Mouse (Mus musculus) limb, embryonic 11.5 days (tissue): ENCODE data around the gene Kcnab2. TPM values are rescaled to one million over a fixed set of nuclear protein-coding genes. Genes with fewer than 3 reads are reported as not detected.

Experiments
- ATAC-seq: fragments of 200-750 bp; cut with Nextera tagmentation; 2 replicates; pipeline ENCODE4 v1.8.0; 2017; ENCODE audit warnings: low read depth; ENCODE audit not compliant: insufficient number of reproducible peaks, low FRiP score, low TSS enrichment
- DNase-seq: peaks from one replicate; pipeline ENCODE4 v3.0.0-alpha.2; 2015; ENCODE audit warnings: low spot score
- H3K27ac ChIP-seq: fragments of 300-500 bp; sonication (generic); replicated peaks from 2 replicates; pipeline ENCODE4 v1.5.1; 2014; ENCODE audit warnings: low read depth, mild to moderate bottlenecking, low read length
- H3K27me3 ChIP-seq: fragments of 300-500 bp; sonication (generic); 2 replicates; pipeline ENCODE4 v1.6.1; 2014; ENCODE audit warnings: mild to moderate bottlenecking, low read length, mixed read lengths; ENCODE audit not compliant: control insufficient read depth, insufficient read depth
- H3K36me3 ChIP-seq: fragments of 300-500 bp; sonication (generic); 2 replicates; pipeline ENCODE4 v1.6.1; 2014; ENCODE audit warnings: mild to moderate bottlenecking, low read length, moderate library complexity, mixed read lengths; ENCODE audit not compliant: control insufficient read depth, insufficient read depth
- H3K4me1 ChIP-seq: fragments of 300-500 bp; sonication (generic); 2 replicates; pipeline ENCODE4 v1.6.1; 2014; ENCODE audit warnings: low read length, mixed read lengths; ENCODE audit not compliant: control insufficient read depth, insufficient read depth
- H3K4me2 ChIP-seq: fragments of 300-500 bp; sonication (generic); 2 replicates; pipeline ENCODE4 v1.6.1; 2014; ENCODE audit warnings: low read depth, mild to moderate bottlenecking, moderate library complexity; ENCODE audit not compliant: severe bottlenecking
- H3K4me3 ChIP-seq: fragments of 300-500 bp; sonication (generic); 2 replicates; pipeline ENCODE4 v1.5.1; 2014; ENCODE audit warnings: low read depth, low read length
- H3K9ac ChIP-seq: fragments of 300-500 bp; sonication (generic); 2 replicates; pipeline ENCODE4 v1.6.1; 2014; ENCODE audit warnings: mild to moderate bottlenecking, low read length
- H3K9me3 ChIP-seq: fragments of 300-500 bp; sonication (generic); 2 replicates; pipeline ENCODE4 v1.6.1; 2016; ENCODE audit warnings: low read length; ENCODE audit not compliant: control insufficient read depth
- WGBS: fragments of 180-500 bp; shearing (Covaris S2); extraction: QIAGEN DNeasy Blood & Tissue Kit; methylation state at CpG from one replicate; pipeline ENCODE4 v1.1.7; 2014; 5-methylcytosine and 5-hydroxymethylcytosine counted together
- polyA plus RNA-seq: library from polyadenylated mRNA; unstranded; fragments of >200 nt; fragmentation: Nextera tagmentation; extraction: Ambion mirVana; gene quantifications from 2 replicates; pipeline ENCODE4 v1.2.1, GENCODE M21; 2014

The Kcnab2 gene
- polyA plus RNA-seq, 1 experiment from 2014 or later: 3.7 TPM

DNA sequence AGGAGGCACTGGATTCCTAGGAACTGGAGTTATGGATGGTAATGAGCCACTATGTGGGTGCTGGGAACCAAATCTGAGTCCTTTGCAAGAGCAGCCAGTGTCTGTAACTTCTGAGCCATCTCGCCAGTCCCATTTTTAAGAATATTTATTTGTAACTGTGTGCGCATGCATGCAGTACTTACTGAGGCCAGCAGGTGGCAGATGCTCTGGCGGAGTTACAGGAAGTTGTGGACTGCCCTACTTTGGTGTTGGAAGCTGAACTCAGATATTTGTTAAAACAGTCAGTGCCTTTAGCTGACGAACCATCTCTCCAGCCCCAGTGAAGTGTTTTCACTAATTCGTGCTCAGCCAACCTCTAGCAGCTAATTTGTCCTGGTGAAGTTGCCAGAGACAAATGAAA is 52.7 kb downstream of the Kcnab2 start:
- Histone ChIP-seq H3K4me1 (no peaks in the 10 kb centered on the region), H3K27me3 (no peaks in the 10 kb centered on the region), H3K9ac (no peak overlapping the region), H3K4me2 (no peak overlapping the region), H3K4me3 (no peak overlapping the region), H3K27ac (no peak overlapping the region), H3K36me3 (no peaks in the 10 kb centered on the region), H3K9me3 (no peaks in the 10 kb centered on the region)
- WGBS: 64% methylated on average over 5 of the region's 5 CpGs
- ATAC-seq (no peak), DNase-seq (peak; percentile 66)

DNA sequence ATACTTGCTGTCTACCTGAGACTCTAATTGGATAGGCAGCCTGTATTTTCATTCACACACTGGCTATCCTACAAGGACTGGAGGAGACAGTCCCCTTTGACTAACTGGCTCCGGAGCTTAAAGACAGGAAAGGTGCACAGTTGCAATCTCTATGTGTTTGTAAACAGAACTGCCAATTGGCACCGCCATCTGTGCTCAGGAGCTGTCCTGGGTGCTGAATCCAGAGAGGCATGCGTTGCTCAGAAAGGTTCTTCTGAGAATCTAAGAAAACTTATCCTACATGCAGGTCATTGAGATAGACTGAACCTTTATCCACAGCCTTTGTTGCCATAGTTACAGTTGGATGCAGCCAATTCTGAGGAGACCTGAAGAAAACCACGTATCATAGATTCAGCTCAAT is 53.3 kb downstream of the Kcnab2 start:
- 33% methylated on average over 4 of the region's 4 CpGs for WGBS

DNA sequence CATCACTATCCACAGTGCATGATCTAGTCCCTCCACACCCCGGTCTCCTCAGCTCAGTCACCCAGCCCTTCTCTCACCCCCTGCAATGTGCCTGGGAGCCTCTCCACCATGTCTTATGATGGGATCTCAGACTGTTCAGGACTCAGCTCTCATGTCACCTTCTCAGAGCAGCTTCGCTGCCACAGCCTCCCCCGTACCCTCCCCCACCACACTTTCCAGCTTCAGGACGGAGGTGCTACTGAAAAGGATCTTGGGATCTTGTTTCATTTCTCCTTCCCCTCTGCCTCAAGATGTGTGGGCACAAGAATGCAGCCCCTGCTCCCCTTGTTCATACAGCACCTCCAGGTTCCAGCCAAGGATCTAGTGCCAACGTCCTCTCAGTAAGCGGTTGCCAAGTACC is 54.1 kb downstream of the Kcnab2 start:
- no peak overlapping the region for H3K4me3 ChIP-seq
- WGBS: 89% methylated on average over 6 of the region's 6 CpGs
- no peaks in the 10 kb centered on the region for H3K27me3 ChIP-seq
- peaks cover 3% of the 10 kb centered on the region; the same call in 1 of the 2 replicates for H3K4me1 ChIP-seq
- no peak overlapping the region for H3K27ac ChIP-seq
- DNase-seq: no peak
- no peak overlapping the region for H3K4me2 ChIP-seq
- no peaks in the 10 kb centered on the region for H3K36me3 ChIP-seq
- no peak overlapping the region for H3K9ac ChIP-seq
- no peak for ATAC-seq
- no peaks in the 10 kb centered on the region for H3K9me3 ChIP-seq

More for the DNA sequence above, 53.3 kb downstream of the Kcnab2 start:
- Histone ChIP-seq H3K4me3 (no peak overlapping the region), H3K4me2 (no peak overlapping the region), H3K9me3 (no peaks in the 10 kb centered on the region), H3K36me3 (no peaks in the 10 kb centered on the region), H3K27ac (no peak overlapping the region), H3K4me1 (no peaks in the 10 kb centered on the region), H3K27me3 (no peaks in the 10 kb centered on the region), H3K9ac (no peak overlapping the region)
- DNase-seq: peak; percentile 87
- ATAC-seq: no peak

DNA sequence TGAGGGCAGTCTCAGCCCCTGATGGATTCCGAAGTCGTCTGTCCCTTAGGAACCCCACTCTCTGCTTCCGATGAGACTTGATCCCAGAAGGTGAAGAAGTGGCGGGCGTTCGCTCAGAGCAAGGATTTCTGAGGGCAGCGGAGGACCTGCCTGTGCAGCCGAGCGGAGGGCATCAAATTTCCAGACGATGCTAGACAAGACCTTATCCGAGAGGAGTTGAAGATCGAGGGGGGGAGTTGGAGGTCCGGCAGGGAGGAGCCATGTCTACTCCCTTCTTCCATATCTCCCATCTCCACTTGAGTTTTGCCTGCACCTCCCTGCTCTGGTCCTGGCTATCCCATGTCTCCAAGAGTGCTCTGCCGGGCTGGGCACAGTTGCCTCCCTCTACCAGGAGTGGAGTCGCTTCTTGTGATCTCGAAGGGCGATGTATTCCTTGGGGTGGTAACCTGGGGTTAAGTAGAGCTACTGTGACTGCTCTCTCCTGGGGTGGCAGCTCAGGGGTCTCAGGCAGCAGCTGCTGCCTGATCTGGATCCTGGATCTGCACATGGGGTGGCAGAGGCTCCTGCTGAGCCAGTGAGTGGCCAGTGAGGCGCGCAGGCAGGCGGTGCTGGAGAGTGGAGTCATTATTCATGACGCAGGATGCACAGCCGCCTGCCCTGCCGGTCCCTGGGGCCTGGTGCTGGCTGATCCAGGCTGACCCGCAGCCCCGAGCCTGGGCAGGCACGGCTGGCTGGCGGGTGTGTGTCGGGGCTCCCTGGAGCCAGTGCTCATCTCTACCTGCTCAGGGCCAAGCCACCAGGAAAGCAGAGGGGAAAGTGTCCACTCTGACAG is 59.2 kb downstream of the Kcnab2 start:
- H3K9me3 ChIP-seq: no peaks in the 10 kb centered on the region
- ATAC-seq (no peak), DNase-seq (no peak)
- H3K36me3 ChIP-seq: no peaks in the 10 kb centered on the region
- no peak overlapping the region for H3K4me2 ChIP-seq
- no peak overlapping the region for H3K27ac ChIP-seq
- 43% methylated on average over 28 of the region's 28 CpGs for WGBS
- H3K4me1 ChIP-seq: peaks cover 7% of the 10 kb centered on the region; the same call in 1 of the 2 replicates
- H3K4me3 ChIP-seq: no peak overlapping the region
- H3K9ac ChIP-seq: no peak overlapping the region
- no peaks in the 10 kb centered on the region for H3K27me3 ChIP-seq

DNA sequence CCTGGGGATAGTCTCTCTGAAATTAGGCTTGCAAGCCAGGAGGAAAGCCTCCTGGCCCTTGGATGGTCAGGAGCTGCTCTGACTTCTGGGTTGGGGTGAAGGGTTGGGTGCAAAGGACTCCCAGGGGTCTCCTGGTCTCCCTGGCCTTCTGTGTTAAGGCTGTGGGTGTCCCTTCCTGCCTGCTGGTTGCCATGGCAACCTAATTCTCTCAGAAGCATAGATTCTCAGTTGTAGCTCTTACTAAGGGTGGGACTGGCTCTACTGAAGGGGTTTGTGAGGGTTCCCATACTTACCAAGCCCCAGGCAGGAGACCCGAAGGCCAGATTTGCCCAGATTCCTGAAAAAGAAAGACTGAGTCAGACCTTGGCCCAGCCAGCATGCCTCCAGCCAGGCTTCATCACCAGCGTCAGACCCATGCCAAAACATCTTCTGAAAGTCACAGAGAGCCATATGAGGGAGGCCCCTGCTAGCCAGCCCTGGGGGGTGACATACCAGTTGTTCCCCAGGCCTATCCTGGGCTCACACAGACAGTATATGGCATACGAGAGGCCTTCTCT is 65.1 kb downstream of the Kcnab2 start:
- no peak overlapping the region for H3K27ac ChIP-seq
- ATAC-seq (no peak), DNase-seq (no peak)
- no peak overlapping the region for H3K4me3 ChIP-seq
- H3K4me1 ChIP-seq: no peaks in the 10 kb centered on the region
- 75% methylated on average over 3 of the region's 3 CpGs for WGBS
- no peak overlapping the region for H3K9ac ChIP-seq
- no peaks in the 10 kb centered on the region for H3K9me3 ChIP-seq
- no peaks in the 10 kb centered on the region for H3K36me3 ChIP-seq
- H3K27me3 ChIP-seq: no peaks in the 10 kb centered on the region
- H3K4me2 ChIP-seq: no peak overlapping the region

DNA sequence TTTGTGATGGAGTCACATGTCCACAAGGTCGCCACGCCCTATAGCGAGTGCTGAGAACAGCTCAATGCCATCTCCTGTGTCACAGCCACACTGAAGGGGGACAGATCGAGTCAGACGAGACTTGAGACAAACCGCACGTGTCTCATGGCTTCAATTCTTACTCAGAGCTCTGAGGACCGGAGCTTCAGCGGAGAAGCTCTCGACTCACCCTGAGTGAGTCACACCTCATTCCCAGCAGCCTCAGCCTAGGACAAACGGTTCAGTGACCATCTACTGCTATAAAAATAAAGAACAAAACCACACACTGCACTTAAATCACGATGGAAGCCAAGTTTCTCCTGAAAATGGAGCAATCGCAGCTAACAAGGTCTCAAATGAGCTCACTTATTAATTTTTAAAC is 66.7 kb downstream of the Kcnab2 start:
- Histone ChIP-seq H3K4me3 (no peak overlapping the region), H3K27ac (no peak overlapping the region), H3K27me3 (no peaks in the 10 kb centered on the region), H3K4me2 (no peak overlapping the region), H3K9ac (no peak overlapping the region), H3K4me1 (no peaks in the 10 kb centered on the region), H3K9me3 (no peaks in the 10 kb centered on the region), H3K36me3 (no peaks in the 10 kb centered on the region)
- 72% methylated on average over 13 of the region's 13 CpGs for WGBS
- ATAC-seq: no peak
- no peak for DNase-seq

DNA sequence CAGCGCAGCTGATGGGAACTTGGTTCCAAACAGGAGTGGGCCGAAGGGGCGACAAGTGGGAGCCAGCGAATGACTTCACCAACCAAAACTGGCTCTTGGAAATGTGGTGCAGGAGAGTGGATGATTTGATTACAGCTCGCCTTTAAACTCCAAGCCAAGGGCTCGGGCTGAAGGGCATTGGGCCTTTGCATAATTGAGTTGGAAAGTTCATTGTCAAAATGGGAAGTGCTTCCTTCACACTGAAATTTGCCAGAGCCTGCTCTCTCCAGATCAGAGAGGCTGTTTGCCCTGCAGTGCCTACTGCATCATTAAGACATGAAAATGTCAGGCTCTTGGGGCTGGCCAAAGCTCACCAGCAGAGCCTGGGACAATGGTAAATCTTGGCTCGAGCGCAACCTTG is 71.1 kb downstream of the Kcnab2 start:
- H3K36me3 ChIP-seq: no peaks in the 10 kb centered on the region
- H3K9me3 ChIP-seq: no peaks in the 10 kb centered on the region
- no peaks in the 10 kb centered on the region for H3K27me3 ChIP-seq
- no peak overlapping the region for H3K9ac ChIP-seq
- ATAC-seq (no peak), DNase-seq (no peak)
- H3K4me2 ChIP-seq: no peak overlapping the region
- H3K4me1 ChIP-seq: no peaks in the 10 kb centered on the region
- H3K4me3 ChIP-seq: no peak overlapping the region
- H3K27ac ChIP-seq: no peak overlapping the region
- 80% methylated on average over 8 of the region's 8 CpGs for WGBS

DNA sequence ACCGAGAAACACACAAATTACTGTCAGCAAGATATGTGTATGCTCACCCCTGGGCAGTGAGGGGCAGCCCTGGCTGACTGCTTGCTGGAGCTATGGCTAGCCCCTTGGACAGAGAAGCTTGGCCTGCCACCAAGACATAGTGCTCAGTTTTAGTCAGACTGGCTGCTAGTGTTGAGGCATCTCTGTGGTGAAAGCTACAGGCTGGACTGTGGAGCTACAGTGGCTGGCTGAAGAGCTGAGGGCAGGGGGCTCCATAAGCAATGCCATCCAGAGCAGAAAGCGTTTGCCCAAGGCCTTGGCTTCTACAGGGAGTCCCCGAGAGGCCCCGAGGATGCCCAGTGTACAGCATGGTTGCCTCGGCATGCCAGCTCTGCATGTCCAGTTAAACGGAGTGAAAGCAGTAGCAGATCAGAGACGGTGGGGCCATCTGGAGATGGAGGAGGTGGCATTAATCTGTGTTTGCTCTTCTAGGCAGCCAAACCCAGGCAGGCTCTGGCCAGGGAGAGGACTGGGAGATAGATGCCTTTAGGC is 71.9 kb downstream of the Kcnab2 start:
- WGBS: 68% methylated on average over 7 of the region's 7 CpGs

More for the DNA sequence above, 71.9 kb downstream of the Kcnab2 start:
- Histone ChIP-seq H3K4me1 (no peaks in the 10 kb centered on the region), H3K36me3 (no peaks in the 10 kb centered on the region), H3K4me3 (no peak overlapping the region), H3K4me2 (no peak overlapping the region), H3K27ac (no peak overlapping the region), H3K9me3 (no peaks in the 10 kb centered on the region), H3K9ac (no peak overlapping the region), H3K27me3 (no peaks in the 10 kb centered on the region)
- DNase-seq (no peak), ATAC-seq (no peak)
